Mouse (Mus musculus) cerebellum, postnatal 14 days (tissue): ENCODE results near the gene Gpr26.
A peak's percentile ranks its signal among the peaks of the same experiment; 100 is the strongest.

Source experiments
- DNase-seq, 2 experiments: peaks; one replicate each; pipeline ENCODE4 v3.0.0; 2021; ENCODE audit warnings: mixed read lengths in 2 of 2

The Gpr26 gene

GRCm38 (mm10) chr7:131966023-131966915 lies at the start of gene Gpr26:
Gene Gpr26 (plus strand): TSS chr7:131966460.
- peak in 1 of 2 experiments; percentile 24 for DNase-seq

GRCm38 (mm10) chr7:131917384-131917783 lies 48.9 kb upstream of the Gpr26 start:
- no peak for DNase-seq

GRCm38 (mm10) chr7:131927288-131928050 lies 38.8 kb upstream of the Gpr26 start:
- DNase-seq, result no peak

- no peak for DNase-seq
Measured at GRCm38 (mm10) chr7:131937611-131938010, 28.6 kb upstream of the Gpr26 start.

GRCm38 (mm10) chr7:131951131-131951530 lies 15.1 kb upstream of the Gpr26 start:
- no peak for DNase-seq

GRCm38 (mm10) chr7:131953402-131953801 lies 12.9 kb upstream of the Gpr26 start:
- DNase-seq, result no peak

- DNase-seq, result no peak
Measured at GRCm38 (mm10) chr7:131958705-131959104, 7.6 kb upstream of the Gpr26 start.

GRCm38 (mm10) chr7:131960551-131960950 lies 5.7 kb upstream of the Gpr26 start:
- DNase-seq, result peak in 1 of 2 experiments; percentile 19

- peak; percentile 57 to 61 for DNase-seq
Measured at GRCm38 (mm10) chr7:131966916-131967494, 745 bp downstream of the Gpr26 start.

- peak in 1 of 2 experiments; percentile 9 for DNase-seq
Measured at GRCm38 (mm10) chr7:131970255-131970654, 4.0 kb downstream of the Gpr26 start.

GRCm38 (mm10) chr7:131975867-131976266 lies 9.6 kb downstream of the Gpr26 start:
- DNase-seq, result no peak

GRCm38 (mm10) chr7:131978609-131979008 lies 12.3 kb downstream of the Gpr26 start:
- no peak for DNase-seq

- DNase-seq, result no peak
Measured at GRCm38 (mm10) chr7:131989056-131989455, 22.8 kb downstream of the Gpr26 start.

GRCm38 (mm10) chr7:131992226-131992625 lies 26.0 kb downstream of the Gpr26 start:
- DNase-seq, result no peak

- no peak for DNase-seq
Measured at GRCm38 (mm10) chr7:131992873-131993272, 26.6 kb downstream of the Gpr26 start.

GRCm38 (mm10) chr7:132005996-132006696 lies 39.9 kb downstream of the Gpr26 start:
- peak; percentile 6 to 17 for DNase-seq

- DNase-seq, result no peak
Measured at GRCm38 (mm10) chr7:132009002-132009401, 42.7 kb downstream of the Gpr26 start.

GRCm38 (mm10) chr7:132012969-132013679 lies 46.9 kb downstream of the Gpr26 start:
- DNase-seq, result no peak

- DNase-seq, result no peak
Measured at GRCm38 (mm10) chr7:132013970-132014369, 47.7 kb downstream of the Gpr26 start.

- DNase-seq, result no peak
Measured at GRCm38 (mm10) chr7:132015193-132015592, 48.9 kb downstream of the Gpr26 start.

- no peak for DNase-seq
Measured at GRCm38 (mm10) chr7:132015933-132016332, 49.7 kb downstream of the Gpr26 start.

GRCm38 (mm10) chr7:132025591-132025990 lies 59.3 kb downstream of the Gpr26 start:
- no peak for DNase-seq
